Mouse (Mus musculus): Measurements from ENCODE around the gene Srgap1.

Srgap1 gene

GRCm38 (mm10) chr10:121877906-121878305 is 169.2 kb downstream of the Srgap1 start:
- DNase-seq = no peak

GRCm38 (mm10) chr10:121873063-121873489 is 174.0 kb downstream of the Srgap1 start:
- peak; percentile 23 for DNase-seq

- DNase-seq = peak; percentile 59
Measured at GRCm38 (mm10) chr10:121869941-121870340, 177.2 kb downstream of the Srgap1 start.

- DNase-seq = no peak
Measured at GRCm38 (mm10) chr10:121868255-121868654, 178.9 kb downstream of the Srgap1 start.

- DNase-seq = no peak
Measured at GRCm38 (mm10) chr10:121865503-121866239, 181.4 kb downstream of the Srgap1 start.

- no peak for DNase-seq
Measured at GRCm38 (mm10) chr10:121860924-121861323, 186.2 kb downstream of the Srgap1 start.

GRCm38 (mm10) chr10:121859803-121860571 is 187.1 kb downstream of the Srgap1 start:
- DNase-seq = peak; percentile 31

- no peak for DNase-seq
Measured at GRCm38 (mm10) chr10:121858911-121859310, 188.2 kb downstream of the Srgap1 start.

- no peak for DNase-seq
Measured at GRCm38 (mm10) chr10:121858086-121858485, 189.0 kb downstream of the Srgap1 start.

GRCm38 (mm10) chr10:121855863-121856446 is 191.2 kb downstream of the Srgap1 start:
- no peak for DNase-seq

GRCm38 (mm10) chr10:121853385-121853808 is 193.7 kb downstream of the Srgap1 start:
- no peak for DNase-seq

- no peak for DNase-seq
Measured at GRCm38 (mm10) chr10:121849496-121849895, 197.6 kb downstream of the Srgap1 start.

- DNase-seq = no peak
Measured at GRCm38 (mm10) chr10:121845677-121846076, 201.4 kb downstream of the Srgap1 start.

- DNase-seq = peak; percentile 54
Measured at GRCm38 (mm10) chr10:121837166-121837898, 209.8 kb downstream of the Srgap1 start.

GRCm38 (mm10) chr10:121836507-121837165 is 210.5 kb downstream of the Srgap1 start:
- peak; percentile 82 for DNase-seq

- no peak for DNase-seq
Measured at GRCm38 (mm10) chr10:121833443-121833842, 213.7 kb downstream of the Srgap1 start.

- DNase-seq = no peak
Measured at GRCm38 (mm10) chr10:121830335-121831307, 216.5 kb downstream of the Srgap1 start.

GRCm38 (mm10) chr10:121829800-121830303 is 217.3 kb downstream of the Srgap1 start:
- no peak for DNase-seq

GRCm38 (mm10) chr10:121829034-121829433 is 218.1 kb downstream of the Srgap1 start:
- DNase-seq = no peak

- no peak for DNase-seq
Measured at GRCm38 (mm10) chr10:121822674-121823073, 224.4 kb downstream of the Srgap1 start.

- DNase-seq = no peak
Measured at GRCm38 (mm10) chr10:121820846-121821245, 226.3 kb downstream of the Srgap1 start.

Measured in kidney, postnatal 14 days (tissue).